In genomic region chr9:108263690-108264190, GRCm38 (mm10) we compare ENCODE assay signal across 7 mouse cellular contexts. TPM values are rescaled to one million over a fixed set of nuclear protein-coding genes. Genes with fewer than 3 reads are reported as not detected.
DNase-seq lines count a peak whose midpoint lies in the region; ATAC-seq and TF ChIP-seq lines count a peak whose summit lies in the region.

Gene Dag1 (minus strand): TSS chr9:108263958.

- H3K9me3 ChIP-seq in intestine, postnatal 0 days (ENCODE audit: control insufficient read depth): no peaks in the 10 kb centered on the region
- H3K9me3 ChIP-seq in midbrain, embryonic 12.5 days: no peaks in the 10 kb centered on the region

- no peak for TF ChIP-seq CTCF in intestine, postnatal 0 days (IDR thresholded peaks at IDR 0.05; ENCODE audit: low read depth)
- TF ChIP-seq CTCF in small intestine, adult 2 months (IDR thresholded peaks at IDR 0.05; ENCODE audit: extremely low read depth, insufficient read length, insufficient replicate concordance, low read depth, low read length): no peak

- WGBS in intestine, postnatal 0 days: under 1% methylated on average over 61 of the region's 71 CpGs
- under 1% methylated on average over 58 of the region's 71 CpGs for WGBS in midbrain, embryonic 12.5 days
- WGBS in small intestine, adult 2 months: under 1% methylated on average over 71 of the region's 71 CpGs

- H3K4me1 ChIP-seq in intestine, postnatal 0 days (replicated peaks; ENCODE audit: control insufficient read depth, insufficient read depth, low read length): peaks cover 16% of the 10 kb centered on the region; the same call in 1 of the 2 replicates
- peaks cover 27% of the 10 kb centered on the region for H3K4me1 ChIP-seq in midbrain, embryonic 12.5 days
- peaks cover 25% of the 10 kb centered on the region; the same call in 1 of the 2 replicates for H3K4me1 ChIP-seq in small intestine, adult 2 months (ENCODE audit: control insufficient read depth, insufficient read depth, insufficient read length, low read length)

- intact Hi-C loops in left cerebral cortex, postnatal 4 days (cut with DNase I): no loop called here

- H3K4me3 ChIP-seq in intestine, postnatal 0 days (ENCODE audit: low read depth, low read length): peak within 1 kb of the TSS; percentile 81
- H3K4me3 ChIP-seq in midbrain, embryonic 12.5 days: peak within 1 kb of the TSS; percentile 91
- peak within 1 kb of the TSS; percentile 77 for H3K4me3 ChIP-seq in small intestine, adult 2 months (ENCODE audit: low read depth, low read length)

- H3K27me3 ChIP-seq in intestine, postnatal 0 days (replicated peaks; ENCODE audit: control insufficient read depth, insufficient read depth, low read length): no peaks in the 10 kb centered on the region
- no peaks in the 10 kb centered on the region for H3K27me3 ChIP-seq in midbrain, embryonic 12.5 days
- no peaks in the 10 kb centered on the region for H3K27me3 ChIP-seq in small intestine, adult 2 months (ENCODE audit: control insufficient read depth, insufficient read depth, low read length)

- peak; percentile 97 for ATAC-seq in intestine, postnatal 0 days
- ATAC-seq in midbrain, embryonic 12.5 days (ENCODE audit: low FRiP score, low read depth): peak; percentile 99

- peak; percentile 78 for TF ChIP-seq POLR2A in small intestine, adult 2 months (IDR thresholded peaks at IDR 0.05; ENCODE audit: low read depth, low read length)

- H3K9ac ChIP-seq in intestine, postnatal 0 days (ENCODE audit: low read depth, low read length): peak within 1 kb of the TSS; percentile 85
- peak within 1 kb of the TSS; percentile 92 for H3K9ac ChIP-seq in midbrain, embryonic 12.5 days (replicated peaks)

- peak within 1 kb of the TSS; percentile 88 for H3K27ac ChIP-seq in intestine, postnatal 0 days (ENCODE audit: low read depth, low read length)
- H3K27ac ChIP-seq in midbrain, embryonic 12.5 days (replicated peaks): peak within 1 kb of the TSS; percentile 87
- H3K27ac ChIP-seq in small intestine, adult 2 months (ENCODE audit: insufficient read depth, low read depth, low read length): peak within 1 kb of the TSS; percentile 87

- peak; percentile 98 for DNase-seq in adrenal gland, adult 8-10 months
- peak; percentile 100 for DNase-seq in embryo, embryonic 9.5 days (ENCODE audit: extremely low spot score)
- no peak for DNase-seq in gonadal fat pad, adult 2 months (ENCODE audit: low read depth)
- DNase-seq in left cerebral cortex, postnatal 4 days: peak; percentile 100

- H3K36me3 ChIP-seq in intestine, postnatal 0 days (ENCODE audit: control insufficient read depth, insufficient read depth): no peaks in the 10 kb centered on the region
- no peaks in the 10 kb centered on the region for H3K36me3 ChIP-seq in midbrain, embryonic 12.5 days
- H3K36me3 ChIP-seq in small intestine, adult 2 months (ENCODE audit: control insufficient read depth, insufficient read depth, low read length): no peaks in the 10 kb centered on the region

- H3K4me2 ChIP-seq in intestine, postnatal 0 days (replicated peaks; ENCODE audit: low read depth): peak within 1 kb of the TSS; percentile 89
- H3K4me2 ChIP-seq in midbrain, embryonic 12.5 days (replicated peaks): peak within 1 kb of the TSS; percentile 79

RNA-seq across cellular contexts. Expression of gene Dag1, which starts in this region (rescaled TPM):
- total RNA-seq in adrenal gland, adult 8-10 months (2022): 100 to 1,000 TPM; 134 to 165 (median 148) TPM
- 60.0 and 110 TPM in 2 replicates for polyA plus RNA-seq in gonadal fat pad, adult 2 months (2012; rRNA removed)
- 42.9 and 44.6 TPM in 2 replicates for polyA plus RNA-seq in intestine, postnatal 0 days (2015; fragmentation: Nextera tagmentation; extraction: Ambion mirVana)
- total RNA-seq in left cerebral cortex, postnatal 4 days (2021): 100 to 1,000 TPM; 121 to 127 TPM
- polyA plus RNA-seq in midbrain, embryonic 12.5 days (2016; fragmentation: Nextera tagmentation; extraction: Ambion mirVana): 64.7 and 67.0 TPM in 2 replicates
- 31.2 and 52.1 TPM in 2 replicates for polyA plus RNA-seq in small intestine, adult 2 months (2012; rRNA removed)
